Mouse (Mus musculus): ENCODE measurements at regions not wholly inside any gene's neighbourhood (a gene's known extent, or its start where the extent isn't known, plus 50 kb on each side); places are given as distances from the start of the nearest gene placed in this dataset.
A peak's percentile ranks its signal among the peaks of the same experiment; 100 is the strongest.

DNA sequence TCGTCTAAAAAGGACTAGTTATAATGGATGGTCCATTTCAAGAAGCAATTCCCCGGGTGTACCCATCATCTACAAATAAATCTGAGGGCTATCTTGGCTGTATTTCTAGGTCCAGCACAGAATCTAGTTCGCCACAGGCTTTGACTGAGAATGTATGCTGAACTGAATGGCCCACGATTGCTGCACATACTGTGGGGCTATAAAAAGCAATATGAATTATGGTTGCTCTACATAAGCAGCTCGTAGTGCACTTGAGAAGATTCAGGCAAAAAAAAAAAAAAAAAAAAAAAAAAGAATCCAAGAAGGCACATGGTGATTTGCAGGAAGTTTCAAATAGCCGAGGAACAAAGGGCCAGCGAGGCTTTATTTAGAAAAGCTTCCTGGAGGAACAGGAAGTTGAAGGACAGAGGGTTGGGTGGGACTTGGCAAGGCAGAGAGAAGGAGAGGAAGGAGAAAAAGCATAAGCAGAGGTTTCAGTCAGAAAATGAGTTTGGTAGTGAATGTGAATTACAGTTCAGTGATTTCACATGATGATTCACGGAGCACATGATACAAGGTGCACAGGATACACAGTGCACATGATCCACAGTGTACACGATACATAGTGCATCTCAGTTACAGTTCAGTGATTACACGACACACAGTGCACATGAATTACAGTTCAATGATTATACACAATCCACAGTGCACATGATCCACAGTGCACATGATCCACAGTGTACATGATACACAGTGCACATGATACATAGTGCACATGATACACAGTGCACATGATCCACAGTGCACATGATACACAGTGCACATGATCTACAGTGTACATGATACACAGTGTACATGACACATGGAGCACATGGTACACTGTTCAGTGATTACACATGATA, 129.7 kb upstream of the Mdm1 start:
- Histone ChIP-seq H3K9me3 (ENCODE audit: control insufficient read depth, low read length) (no peaks in the 10 kb centered on the region), H3K27me3 (ENCODE audit: control insufficient read depth, insufficient read depth, low read length) (no peaks in the 10 kb centered on the region), H3K4me3 (ENCODE audit: low read depth, low read length) (no peak overlapping the region), H3K4me2 (no peak overlapping the region), H3K9ac (ENCODE audit: low read length) (no peak overlapping the region), H3K36me3 (ENCODE audit: control insufficient read depth, insufficient read depth, low read length) (no peaks in the 10 kb centered on the region), H3K4me1 (ENCODE audit: control insufficient read depth, insufficient read depth, low read length) (no peaks in the 10 kb centered on the region), H3K27ac (ENCODE audit: low read depth, low read length) (no peak overlapping the region)
- DNase-seq (ENCODE audit: low spot score, missing footprints) (no peak), ATAC-seq (ENCODE audit: low FRiP score) (no peak)
- 89% methylated on average over 10 of the region's 10 CpGs for WGBS

DNA sequence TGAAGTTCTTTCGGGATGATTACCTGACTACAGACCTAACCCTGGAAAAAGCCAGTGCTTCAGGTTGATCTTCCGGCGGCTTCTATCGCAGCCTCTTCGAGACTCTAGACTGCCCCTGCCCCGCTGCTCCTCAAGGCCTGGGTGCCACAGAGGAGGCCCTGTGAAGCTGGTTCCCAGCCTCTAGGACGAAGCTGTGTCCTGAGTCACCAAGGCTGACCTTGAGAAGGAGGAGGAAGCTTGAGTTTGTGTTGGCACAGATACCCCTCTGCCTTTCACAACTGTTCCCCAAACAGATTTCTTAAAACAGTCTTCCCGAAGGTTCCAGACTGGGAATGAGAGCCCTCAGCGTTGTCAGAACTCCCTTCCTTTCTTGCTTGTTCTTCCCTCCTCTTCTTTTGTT, 112.8 kb upstream of the Mdm1 start:
- Histone ChIP-seq H3K9ac (ENCODE audit: low read length) (no peak overlapping the region), H3K27me3 (ENCODE audit: control insufficient read depth, insufficient read depth, low read length) (no peaks in the 10 kb centered on the region), H3K27ac (ENCODE audit: low read depth, low read length) (no peak overlapping the region), H3K4me3 (ENCODE audit: low read depth, low read length) (no peak overlapping the region), H3K9me3 (ENCODE audit: control insufficient read depth, low read length) (no peaks in the 10 kb centered on the region), H3K4me1 (ENCODE audit: control insufficient read depth, insufficient read depth, low read length) (no peaks in the 10 kb centered on the region), H3K36me3 (ENCODE audit: control insufficient read depth, insufficient read depth, low read length) (no peaks in the 10 kb centered on the region), H3K4me2 (no peak overlapping the region)
- no peak for ATAC-seq (ENCODE audit: low FRiP score)
- no peak for DNase-seq (ENCODE audit: low spot score, missing footprints)
- WGBS, result 81% methylated on average over 9 of the region's 9 CpGs

DNA sequence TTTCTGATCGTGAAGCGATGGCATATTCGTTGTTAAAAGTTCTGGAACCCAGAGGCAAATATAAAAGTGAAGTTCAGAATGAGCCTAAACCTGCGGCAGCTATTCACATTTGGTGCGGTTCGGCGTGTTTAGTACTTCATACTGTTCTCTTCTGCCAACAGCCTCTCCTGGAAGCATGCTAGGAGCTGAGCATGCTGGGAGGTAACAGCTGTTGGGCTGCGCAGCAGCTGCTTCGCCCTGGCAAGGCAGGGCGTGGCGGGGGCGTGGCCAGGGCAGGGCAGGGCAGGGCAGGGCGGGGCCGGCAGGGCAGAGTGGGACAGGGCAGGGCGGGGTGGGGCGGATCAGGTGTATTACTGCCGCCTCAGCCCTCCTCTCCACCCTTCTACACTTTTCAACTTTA, 107.2 kb upstream of the Mdm1 start:
- H3K9ac ChIP-seq (ENCODE audit: low read length), result no peak overlapping the region
- H3K27me3 ChIP-seq (ENCODE audit: control insufficient read depth, insufficient read depth, low read length), result no peaks in the 10 kb centered on the region
- no peaks in the 10 kb centered on the region for H3K36me3 ChIP-seq (ENCODE audit: control insufficient read depth, insufficient read depth, low read length)
- no peak overlapping the region for H3K27ac ChIP-seq (ENCODE audit: low read depth, low read length)
- DNase-seq (ENCODE audit: low spot score, missing footprints) (no peak), ATAC-seq (ENCODE audit: low FRiP score) (no peak)
- no peaks in the 10 kb centered on the region for H3K4me1 ChIP-seq (ENCODE audit: control insufficient read depth, insufficient read depth, low read length)
- no peak overlapping the region for H3K4me2 ChIP-seq
- 76% methylated on average over 17 of the region's 17 CpGs for WGBS
- no peak overlapping the region for H3K4me3 ChIP-seq (ENCODE audit: low read depth, low read length)
- H3K9me3 ChIP-seq (ENCODE audit: control insufficient read depth, low read length), result no peaks in the 10 kb centered on the region

DNA sequence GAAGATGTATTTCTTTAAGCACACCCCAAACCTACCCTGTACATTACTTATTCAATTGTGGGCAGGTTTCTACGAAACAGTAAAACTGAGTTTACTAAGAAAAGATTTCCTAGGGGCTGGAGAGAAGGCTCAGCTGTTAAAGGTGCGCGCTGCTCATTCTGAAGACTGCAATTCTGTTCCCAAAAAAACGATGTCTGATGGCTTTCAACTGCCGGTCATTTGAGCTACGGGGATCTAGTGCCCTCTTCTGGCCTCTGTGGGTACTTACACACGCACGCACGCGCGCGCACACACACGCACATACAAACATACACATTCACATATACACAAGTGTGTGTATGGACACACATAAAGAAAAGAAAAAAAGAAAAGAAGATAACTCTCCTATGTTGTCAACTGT, 106.6 kb upstream of the Mdm1 start:
- 83% methylated on average over 13 of the region's 13 CpGs for WGBS
- ATAC-seq (ENCODE audit: low FRiP score) (no peak), DNase-seq (ENCODE audit: low spot score, missing footprints) (peak; percentile 73)
- no peaks in the 10 kb centered on the region for H3K36me3 ChIP-seq (ENCODE audit: control insufficient read depth, insufficient read depth, low read length)
- no peak overlapping the region for H3K9ac ChIP-seq (ENCODE audit: low read length)
- H3K27me3 ChIP-seq (ENCODE audit: control insufficient read depth, insufficient read depth, low read length), result no peaks in the 10 kb centered on the region
- H3K27ac ChIP-seq (ENCODE audit: low read depth, low read length), result no peak overlapping the region
- H3K4me3 ChIP-seq (ENCODE audit: low read depth, low read length), result no peak overlapping the region
- no peaks in the 10 kb centered on the region for H3K9me3 ChIP-seq (ENCODE audit: control insufficient read depth, low read length)
- no peaks in the 10 kb centered on the region for H3K4me1 ChIP-seq (ENCODE audit: control insufficient read depth, insufficient read depth, low read length)
- H3K4me2 ChIP-seq, result no peak overlapping the region

DNA sequence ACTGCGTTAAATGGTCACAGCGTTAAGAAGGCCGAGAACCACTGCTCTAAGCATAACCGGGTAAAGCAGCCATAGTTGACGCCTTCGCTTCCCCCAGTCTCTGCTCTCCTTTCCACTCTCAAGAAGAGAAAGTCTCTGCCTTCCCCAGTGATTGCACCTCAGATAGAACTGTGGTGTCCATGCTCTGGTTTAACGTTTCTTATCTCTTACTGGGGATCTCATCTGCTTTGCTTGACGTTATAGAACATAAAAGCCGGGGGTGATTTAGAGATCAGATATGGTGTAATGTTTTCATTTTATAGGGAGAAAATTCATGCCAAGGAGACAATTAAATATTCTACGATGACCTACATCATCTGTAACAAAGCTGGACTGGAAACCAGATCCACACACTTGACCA, 103.1 kb upstream of the Mdm1 start:
- no peaks in the 10 kb centered on the region for H3K36me3 ChIP-seq (ENCODE audit: control insufficient read depth, insufficient read depth, low read length)
- H3K9me3 ChIP-seq (ENCODE audit: control insufficient read depth, low read length), result no peaks in the 10 kb centered on the region
- H3K4me1 ChIP-seq (ENCODE audit: control insufficient read depth, insufficient read depth, low read length), result no peaks in the 10 kb centered on the region
- H3K9ac ChIP-seq (ENCODE audit: low read length), result no peak overlapping the region
- no peaks in the 10 kb centered on the region for H3K27me3 ChIP-seq (ENCODE audit: control insufficient read depth, insufficient read depth, low read length)
- no peak overlapping the region for H3K4me3 ChIP-seq (ENCODE audit: low read depth, low read length)
- ATAC-seq (ENCODE audit: low FRiP score), result no peak
- peak; percentile 49 for DNase-seq (ENCODE audit: low spot score, missing footprints)
- H3K4me2 ChIP-seq, result no peak overlapping the region
- WGBS, result 96% methylated on average over 10 of the region's 10 CpGs
- no peak overlapping the region for H3K27ac ChIP-seq (ENCODE audit: low read depth, low read length)

DNA sequence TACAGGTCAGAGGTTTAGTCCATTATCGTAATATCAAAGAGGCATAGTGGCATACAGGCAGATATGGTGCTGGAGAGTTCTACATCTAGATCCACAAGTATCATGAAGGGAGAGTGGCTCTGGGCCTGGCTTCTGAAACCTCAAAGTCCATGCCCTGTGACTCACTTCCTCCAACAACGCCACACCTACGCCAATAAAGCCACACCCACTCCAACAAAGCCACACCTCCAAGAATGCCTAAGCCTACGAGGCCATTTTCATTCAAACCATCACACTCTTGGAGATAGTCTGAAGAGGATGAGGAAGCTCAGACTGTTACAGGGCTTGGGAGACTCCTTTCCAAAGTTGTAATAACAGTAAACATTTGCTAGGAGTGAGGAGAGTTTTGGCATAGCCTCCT, 102.6 kb upstream of the Mdm1 start:
- H3K9me3 ChIP-seq (ENCODE audit: control insufficient read depth, low read length), result no peaks in the 10 kb centered on the region
- H3K27ac ChIP-seq (ENCODE audit: low read depth, low read length), result no peak overlapping the region
- DNase-seq (ENCODE audit: low spot score, missing footprints), result peak; percentile 49
- H3K27me3 ChIP-seq (ENCODE audit: control insufficient read depth, insufficient read depth, low read length), result no peaks in the 10 kb centered on the region
- H3K36me3 ChIP-seq (ENCODE audit: control insufficient read depth, insufficient read depth, low read length), result no peaks in the 10 kb centered on the region
- 90% methylated on average over 4 of the region's 4 CpGs for WGBS
- H3K4me1 ChIP-seq (ENCODE audit: control insufficient read depth, insufficient read depth, low read length), result no peaks in the 10 kb centered on the region
- no peak overlapping the region for H3K9ac ChIP-seq (ENCODE audit: low read length)
- no peak for ATAC-seq (ENCODE audit: low FRiP score)
- H3K4me3 ChIP-seq (ENCODE audit: low read depth, low read length), result no peak overlapping the region
- no peak overlapping the region for H3K4me2 ChIP-seq

DNA sequence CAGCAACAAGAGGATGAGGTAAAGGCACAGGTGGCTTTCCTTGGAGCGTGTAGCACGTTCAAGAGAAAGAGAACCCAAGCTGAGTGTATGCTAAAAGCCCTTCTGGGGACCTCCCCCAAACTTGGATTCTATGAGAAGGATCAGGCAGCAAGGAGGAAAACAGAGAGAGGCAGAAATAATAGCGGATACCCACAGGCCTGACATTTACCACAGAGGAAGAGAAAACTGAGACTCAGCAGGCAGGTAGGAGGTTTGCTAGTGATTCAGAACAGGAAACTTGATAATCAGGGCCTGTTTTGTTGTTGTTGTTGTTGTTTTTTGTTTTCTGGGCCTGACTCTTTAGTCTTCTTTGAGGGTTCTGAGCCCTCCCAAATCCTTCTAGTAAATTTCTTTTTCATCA, 100.5 kb upstream of the Mdm1 start:
- no peaks in the 10 kb centered on the region for H3K36me3 ChIP-seq (ENCODE audit: control insufficient read depth, insufficient read depth, low read length)
- no peak overlapping the region for H3K27ac ChIP-seq (ENCODE audit: low read depth, low read length)
- 90% methylated on average over 3 of the region's 3 CpGs for WGBS
- H3K4me2 ChIP-seq, result no peak overlapping the region
- no peak overlapping the region for H3K4me3 ChIP-seq (ENCODE audit: low read depth, low read length)
- DNase-seq (ENCODE audit: low spot score, missing footprints), result no peak
- H3K4me1 ChIP-seq (ENCODE audit: control insufficient read depth, insufficient read depth, low read length), result no peaks in the 10 kb centered on the region
- ATAC-seq (ENCODE audit: low FRiP score), result no peak
- no peak overlapping the region for H3K9ac ChIP-seq (ENCODE audit: low read length)
- no peaks in the 10 kb centered on the region for H3K27me3 ChIP-seq (ENCODE audit: control insufficient read depth, insufficient read depth, low read length)
- H3K9me3 ChIP-seq (ENCODE audit: control insufficient read depth, low read length), result no peaks in the 10 kb centered on the region

DNA sequence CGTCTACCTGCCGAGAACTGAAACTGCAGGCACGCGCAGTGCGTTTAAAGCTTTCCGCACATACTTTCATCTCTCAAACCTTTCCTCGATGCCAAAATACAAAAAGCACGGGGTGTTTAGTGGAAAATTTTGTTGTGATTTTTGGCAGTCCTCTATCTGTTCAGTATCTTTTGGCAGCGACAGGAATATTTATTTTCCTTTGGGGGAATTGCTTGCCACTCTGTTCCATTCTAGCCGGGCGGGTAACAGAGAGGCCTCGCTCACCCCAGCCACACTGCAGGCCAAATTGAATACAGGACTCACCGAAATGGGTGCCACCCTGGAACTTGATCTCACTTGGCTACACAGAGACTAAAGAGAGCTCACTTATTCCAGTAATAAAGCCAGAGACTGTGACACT, 97.8 kb upstream of the Mdm1 start:
- WGBS, result 76% methylated on average over 13 of the region's 13 CpGs
- Histone ChIP-seq H3K9me3 (ENCODE audit: control insufficient read depth, low read length) (no peaks in the 10 kb centered on the region), H3K27ac (ENCODE audit: low read depth, low read length) (no peak overlapping the region), H3K36me3 (ENCODE audit: control insufficient read depth, insufficient read depth, low read length) (no peaks in the 10 kb centered on the region), H3K27me3 (ENCODE audit: control insufficient read depth, insufficient read depth, low read length) (no peaks in the 10 kb centered on the region), H3K4me3 (ENCODE audit: low read depth, low read length) (no peak overlapping the region), H3K4me2 (no peak overlapping the region), H3K4me1 (ENCODE audit: control insufficient read depth, insufficient read depth, low read length) (no peaks in the 10 kb centered on the region), H3K9ac (ENCODE audit: low read length) (no peak overlapping the region)
- ATAC-seq (ENCODE audit: low FRiP score), result no peak
- no peak for DNase-seq (ENCODE audit: low spot score, missing footprints)

DNA sequence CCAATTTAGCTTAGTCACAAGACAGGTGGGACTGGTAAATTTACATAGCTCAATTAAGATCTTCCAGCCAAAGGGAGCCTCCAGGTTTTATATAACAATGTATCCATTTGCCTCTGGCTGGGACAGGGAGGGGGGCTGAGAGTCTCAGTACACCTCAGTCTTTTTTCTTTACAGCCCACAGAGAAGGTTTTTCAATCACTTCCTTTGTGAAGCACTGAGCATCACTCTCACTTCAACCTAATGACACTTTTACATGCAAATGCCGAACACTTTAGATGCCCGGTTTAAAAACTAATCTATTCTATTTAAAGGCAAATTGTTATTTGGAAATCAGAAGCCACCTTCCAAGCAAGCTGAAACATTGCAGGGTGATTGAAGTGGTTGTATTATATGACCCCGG, 96.8 kb upstream of the Mdm1 start:
- ATAC-seq (ENCODE audit: low FRiP score) (no peak), DNase-seq (ENCODE audit: low spot score, missing footprints) (no peak)
- H3K27me3 ChIP-seq (ENCODE audit: control insufficient read depth, insufficient read depth, low read length), result no peaks in the 10 kb centered on the region
- WGBS, result 54% methylated on average over 3 of the region's 3 CpGs
- no peak overlapping the region for H3K9ac ChIP-seq (ENCODE audit: low read length)
- H3K4me2 ChIP-seq, result no peak overlapping the region
- H3K4me3 ChIP-seq (ENCODE audit: low read depth, low read length), result no peak overlapping the region
- H3K9me3 ChIP-seq (ENCODE audit: control insufficient read depth, low read length), result no peaks in the 10 kb centered on the region
- no peaks in the 10 kb centered on the region for H3K36me3 ChIP-seq (ENCODE audit: control insufficient read depth, insufficient read depth, low read length)
- no peaks in the 10 kb centered on the region for H3K4me1 ChIP-seq (ENCODE audit: control insufficient read depth, insufficient read depth, low read length)
- no peak overlapping the region for H3K27ac ChIP-seq (ENCODE audit: low read depth, low read length)
